Mouse (Mus musculus) kidney, adult 2 months (tissue): ENCODE results near the gene Gm12216.

Experiments
- CTCF ChIP-seq: fragments of 200-500 bp; conservative IDR thresholded peaks from 2 replicates; pipeline ENCODE4 v1.5.1; 2011; ENCODE audit warnings: low read depth, mild to moderate bottlenecking, control low read depth, low read length, moderate library complexity, mixed read lengths; ENCODE audit not compliant: insufficient read depth, insufficient read length
- POLR2A ChIP-seq: fragments of 200-500 bp; IDR thresholded peaks from one replicate; pipeline ENCODE4 v1.6.1; 2011; ENCODE audit warnings: low read depth, low read length, control low read depth

DNA sequence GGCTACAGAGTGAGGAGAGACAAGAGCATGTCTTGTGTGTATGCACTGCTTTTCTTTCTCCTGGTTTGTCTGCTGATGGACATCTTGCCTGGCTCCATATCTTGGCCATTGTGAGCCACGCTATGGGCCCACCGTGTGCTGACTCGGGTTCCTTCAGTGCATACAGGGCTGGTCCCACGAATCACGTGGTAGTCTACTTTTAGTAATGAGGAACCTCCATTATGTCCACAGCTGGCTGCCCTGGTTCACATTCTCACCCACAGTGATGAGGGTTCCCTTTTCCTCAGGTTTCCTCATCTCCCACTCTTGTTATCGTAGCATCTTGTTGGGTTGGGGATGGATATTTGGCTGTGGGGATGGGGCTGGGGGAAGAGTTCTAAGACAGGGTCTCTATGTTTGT is 110.4 kb downstream of the Gm12216 start:
- TF ChIP-seq CTCF, result no peak
- TF ChIP-seq POLR2A, result no peak
